Mouse (Mus musculus): ENCODE measurements around the gene Tex22.
A peak's percentile ranks its signal among the peaks of the same experiment; 100 is the strongest.

Gene Tex22

GRCm38 (mm10) chr12:113074329-113075062 lies at the start of gene Tex22:
Gene Tex22, plus strand, starts transcription at chr12:113074502.
- DNase-seq = peak; percentile 88

GRCm38 (mm10) chr12:113026557-113026956 lies 47.7 kb upstream of the Tex22 start:
- DNase-seq = no peak

GRCm38 (mm10) chr12:113027495-113027894 lies 46.8 kb upstream of the Tex22 start:
- DNase-seq = no peak

GRCm38 (mm10) chr12:113028067-113028466 lies 46.2 kb upstream of the Tex22 start:
- DNase-seq = no peak

- DNase-seq = no peak
Observed at GRCm38 (mm10) chr12:113028898-113029297, 45.4 kb upstream of the Tex22 start.

- no peak for DNase-seq
Observed at GRCm38 (mm10) chr12:113030046-113030445, 44.3 kb upstream of the Tex22 start.

GRCm38 (mm10) chr12:113030993-113031392 lies 43.3 kb upstream of the Tex22 start:
- DNase-seq = no peak

GRCm38 (mm10) chr12:113031441-113031840 lies 42.9 kb upstream of the Tex22 start:
- no peak for DNase-seq

- no peak for DNase-seq
Observed at GRCm38 (mm10) chr12:113032296-113033250, 41.7 kb upstream of the Tex22 start.

GRCm38 (mm10) chr12:113035093-113035492 lies 39.2 kb upstream of the Tex22 start:
- DNase-seq = no peak

- DNase-seq = no peak
Observed at GRCm38 (mm10) chr12:113036996-113037395, 37.3 kb upstream of the Tex22 start.

GRCm38 (mm10) chr12:113038414-113038813 lies 35.9 kb upstream of the Tex22 start:
- DNase-seq = no peak

GRCm38 (mm10) chr12:113041481-113042439 lies 32.5 kb upstream of the Tex22 start:
- DNase-seq = no peak

GRCm38 (mm10) chr12:113042543-113042942 lies 31.8 kb upstream of the Tex22 start:
- DNase-seq = no peak

- DNase-seq = peak; percentile 68
Observed at GRCm38 (mm10) chr12:113044916-113045677, 29.2 kb upstream of the Tex22 start.

- DNase-seq = no peak
Observed at GRCm38 (mm10) chr12:113046861-113047260, 27.4 kb upstream of the Tex22 start.

- no peak for DNase-seq
Observed at GRCm38 (mm10) chr12:113048103-113048502, 26.2 kb upstream of the Tex22 start.

- DNase-seq = no peak
Observed at GRCm38 (mm10) chr12:113049836-113050235, 24.5 kb upstream of the Tex22 start.

GRCm38 (mm10) chr12:113050671-113051070 lies 23.6 kb upstream of the Tex22 start:
- no peak for DNase-seq

GRCm38 (mm10) chr12:113051628-113052403 lies 22.5 kb upstream of the Tex22 start:
- no peak for DNase-seq

- no peak for DNase-seq
Observed at GRCm38 (mm10) chr12:113056089-113056488, 18.2 kb upstream of the Tex22 start.
